Mouse (Mus musculus): Measurements from ENCODE around the gene Tbc1d22a. TPM values are rescaled to one million over a fixed set of nuclear protein-coding genes. Genes with fewer than 3 reads are reported as not detected.
"Not testable (repeated sequence)": the region's sequence is repeated elsewhere in the genome, so short reads cannot be mapped to it uniquely, and the experiment has no call there.

Gene Tbc1d22a
- polyA plus RNA-seq, 1 experiment: 34.7 TPM

GRCm38 (mm10) chr15:86188186-86188585, 26.1 kb upstream of the Tbc1d22a start:
- no peak overlapping the region for H3K4me3 ChIP-seq (replicated peaks; ENCODE audit: extremely low read depth, low read depth, low read length)
- H3K4me1 ChIP-seq (ENCODE audit: control insufficient read depth, insufficient read depth, low read length): peaks cover 32% of the 10 kb centered on the region
- DNase-seq: no peak
- no peak for TF ChIP-seq CTCF (IDR thresholded peaks at IDR 0.05; ENCODE audit: insufficient read depth, low read length)
- TF ChIP-seq POLR2A (IDR thresholded peaks at IDR 0.05; ENCODE audit: borderline replicate concordance, extremely low read depth, low read depth, low read length): no peak
- WGBS: 45% methylated on average over 5 of the region's 5 CpGs

GRCm38 (mm10) chr15:86188746-86189470, 25.4 kb upstream of the Tbc1d22a start:
- WGBS: 14% methylated on average over 10 of the region's 10 CpGs
- TF ChIP-seq POLR2A (IDR thresholded peaks at IDR 0.05; ENCODE audit: borderline replicate concordance, extremely low read depth, low read depth, low read length) (0 out of 2 replicates have a peak, but pooled peaks have one; percentile 41), CTCF (IDR thresholded peaks at IDR 0.05; ENCODE audit: insufficient read depth, low read length) (no peak)
- Histone ChIP-seq H3K4me3 (replicated peaks; ENCODE audit: extremely low read depth, low read depth, low read length) (peak overlapping the region; percentile 12), H3K4me1 (ENCODE audit: control insufficient read depth, insufficient read depth, low read length) (peaks cover 28% of the 10 kb centered on the region)
- DNase-seq: peak; percentile 74

- DNase-seq: no peak
- no peak overlapping the region for H3K4me3 ChIP-seq (replicated peaks; ENCODE audit: extremely low read depth, low read depth, low read length)
- TF ChIP-seq CTCF (IDR thresholded peaks at IDR 0.05; ENCODE audit: insufficient read depth, low read length) (no peak), POLR2A (IDR thresholded peaks at IDR 0.05; ENCODE audit: borderline replicate concordance, extremely low read depth, low read depth, low read length) (no peak)
- 91% methylated on average over 3 of the region's 3 CpGs for WGBS
- peaks cover 28% of the 10 kb centered on the region for H3K4me1 ChIP-seq (ENCODE audit: control insufficient read depth, insufficient read depth, low read length)
These were observed 23.9 kb upstream of the Tbc1d22a start for GRCm38 (mm10) chr15:86190387-86190786.

GRCm38 (mm10) chr15:86191505-86191904, 22.8 kb upstream of the Tbc1d22a start:
- no peak for DNase-seq
- 58% methylated on average over 1 of the region's 1 CpGs for WGBS
- peaks cover 24% of the 10 kb centered on the region for H3K4me1 ChIP-seq (ENCODE audit: control insufficient read depth, insufficient read depth, low read length)
- H3K4me3 ChIP-seq (replicated peaks; ENCODE audit: extremely low read depth, low read depth, low read length): no peak overlapping the region
- no peak for TF ChIP-seq POLR2A (IDR thresholded peaks at IDR 0.05; ENCODE audit: borderline replicate concordance, extremely low read depth, low read depth, low read length)
- TF ChIP-seq CTCF (IDR thresholded peaks at IDR 0.05; ENCODE audit: insufficient read depth, low read length): no peak

- TF ChIP-seq CTCF (IDR thresholded peaks at IDR 0.05; ENCODE audit: insufficient read depth, low read length): no peak
- no peak for TF ChIP-seq POLR2A (IDR thresholded peaks at IDR 0.05; ENCODE audit: borderline replicate concordance, extremely low read depth, low read depth, low read length)
- whole genome bisulfite sequencing: 32% methylated on average over 3 of the region's 3 CpGs
- Histone ChIP-seq H3K4me3 (replicated peaks; ENCODE audit: extremely low read depth, low read depth, low read length) (no peak overlapping the region), H3K4me1 (ENCODE audit: control insufficient read depth, insufficient read depth, low read length) (peaks cover 20% of the 10 kb centered on the region)
- no peak for DNase-seq
These were observed 22.3 kb upstream of the Tbc1d22a start for GRCm38 (mm10) chr15:86191933-86192332.

- not testable (repeated sequence) for H3K4me1 ChIP-seq (ENCODE audit: control insufficient read depth, insufficient read depth, low read length); DNase-seq; H3K4me3 ChIP-seq (replicated peaks; ENCODE audit: extremely low read depth, low read depth, low read length)
- 81% methylated on average over 55 of the region's 55 CpGs for WGBS
These were observed 19.4 kb upstream of the Tbc1d22a start for GRCm38 (mm10) chr15:86194676-86195453.

GRCm38 (mm10) chr15:86199052-86199451, 15.2 kb upstream of the Tbc1d22a start:
- no peak for TF ChIP-seq POLR2A (IDR thresholded peaks at IDR 0.05; ENCODE audit: borderline replicate concordance, extremely low read depth, low read depth, low read length)
- no peak for TF ChIP-seq CTCF (IDR thresholded peaks at IDR 0.05; ENCODE audit: insufficient read depth, low read length)
- Histone ChIP-seq H3K4me3 (replicated peaks; ENCODE audit: extremely low read depth, low read depth, low read length) (no peak overlapping the region), H3K4me1 (ENCODE audit: control insufficient read depth, insufficient read depth, low read length) (peaks cover 23% of the 10 kb centered on the region)
- no peak for DNase-seq
- 75% methylated on average over 5 of the region's 5 CpGs for WGBS

GRCm38 (mm10) chr15:86199482-86199881, 14.8 kb upstream of the Tbc1d22a start:
- peaks cover 27% of the 10 kb centered on the region for H3K4me1 ChIP-seq (ENCODE audit: control insufficient read depth, insufficient read depth, low read length)
- no peak for DNase-seq
- no peak overlapping the region for H3K4me3 ChIP-seq (replicated peaks; ENCODE audit: extremely low read depth, low read depth, low read length)
- WGBS: 74% methylated on average over 4 of the region's 4 CpGs
- TF ChIP-seq CTCF (IDR thresholded peaks at IDR 0.05; ENCODE audit: insufficient read depth, low read length) (no peak), POLR2A (IDR thresholded peaks at IDR 0.05; ENCODE audit: borderline replicate concordance, extremely low read depth, low read depth, low read length) (no peak)

- H3K4me1 ChIP-seq (ENCODE audit: control insufficient read depth, insufficient read depth, low read length): peaks cover 27% of the 10 kb centered on the region
- 28% methylated on average over 4 of the region's 4 CpGs for WGBS
- no peak overlapping the region for H3K4me3 ChIP-seq (replicated peaks; ENCODE audit: extremely low read depth, low read depth, low read length)
- TF ChIP-seq CTCF (IDR thresholded peaks at IDR 0.05; ENCODE audit: insufficient read depth, low read length): no peak
- no peak for TF ChIP-seq POLR2A (IDR thresholded peaks at IDR 0.05; ENCODE audit: borderline replicate concordance, extremely low read depth, low read depth, low read length)
- DNase-seq: no peak
These were observed 14.1 kb upstream of the Tbc1d22a start for GRCm38 (mm10) chr15:86200169-86200568.

- no peak for DNase-seq
- WGBS: 28% methylated on average over 4 of the region's 4 CpGs
- Histone ChIP-seq H3K4me1 (ENCODE audit: control insufficient read depth, insufficient read depth, low read length) (peaks cover 29% of the 10 kb centered on the region), H3K4me3 (replicated peaks; ENCODE audit: extremely low read depth, low read depth, low read length) (no peak overlapping the region)
- TF ChIP-seq POLR2A (IDR thresholded peaks at IDR 0.05; ENCODE audit: borderline replicate concordance, extremely low read depth, low read depth, low read length) (no peak), CTCF (IDR thresholded peaks at IDR 0.05; ENCODE audit: insufficient read depth, low read length) (no peak)
These were observed 13.2 kb upstream of the Tbc1d22a start for GRCm38 (mm10) chr15:86201095-86201494.
